Mouse (Mus musculus) left cerebral cortex, adult 11 months (tissue): Measurements from ENCODE around the gene Myl9.

Experiments
- DNase-seq: peaks from one replicate; pipeline ENCODE4 v3.0.0; 2022; ENCODE audit warnings: low spot score

Myl9 gene

DNA sequence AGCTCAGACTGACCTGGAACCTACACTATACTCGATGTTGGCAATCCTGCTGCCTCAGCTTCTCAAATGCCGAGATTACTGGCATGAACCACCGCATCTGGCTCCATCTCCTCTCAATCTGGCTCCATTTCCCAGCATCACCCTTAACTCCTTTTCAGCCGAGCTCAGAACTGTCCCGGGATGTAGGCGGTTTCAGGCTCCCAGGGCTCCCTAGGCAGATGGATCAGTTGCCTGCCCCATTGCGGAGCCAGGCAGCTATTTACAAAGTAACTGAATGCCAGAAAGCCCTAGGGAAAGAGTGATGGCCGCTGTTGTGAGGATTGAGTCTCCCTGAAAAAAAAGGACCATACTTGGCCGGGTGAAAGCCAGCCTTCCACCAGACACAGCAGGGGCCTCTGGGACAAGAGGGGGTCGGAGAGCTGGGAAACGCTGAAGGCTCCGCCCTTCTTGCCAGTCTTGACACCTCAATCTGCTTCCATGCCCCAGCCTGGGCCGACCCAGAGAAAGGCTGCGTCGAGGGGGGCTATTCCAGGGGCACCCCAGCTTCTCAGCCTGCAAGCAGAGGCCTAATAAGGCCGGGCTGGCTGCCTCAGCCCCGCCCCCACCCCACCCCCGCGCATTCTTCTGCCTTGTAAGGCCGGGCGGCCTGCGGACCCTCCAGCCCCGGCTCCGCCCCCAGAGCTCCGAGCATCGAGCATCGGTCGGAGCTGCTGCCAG lies at the start of gene Myl9:
Gene Myl9 (plus strand): TSS at position 683 of the 717 bp plus-strand sequence.
- DNase-seq: no peak

DNA sequence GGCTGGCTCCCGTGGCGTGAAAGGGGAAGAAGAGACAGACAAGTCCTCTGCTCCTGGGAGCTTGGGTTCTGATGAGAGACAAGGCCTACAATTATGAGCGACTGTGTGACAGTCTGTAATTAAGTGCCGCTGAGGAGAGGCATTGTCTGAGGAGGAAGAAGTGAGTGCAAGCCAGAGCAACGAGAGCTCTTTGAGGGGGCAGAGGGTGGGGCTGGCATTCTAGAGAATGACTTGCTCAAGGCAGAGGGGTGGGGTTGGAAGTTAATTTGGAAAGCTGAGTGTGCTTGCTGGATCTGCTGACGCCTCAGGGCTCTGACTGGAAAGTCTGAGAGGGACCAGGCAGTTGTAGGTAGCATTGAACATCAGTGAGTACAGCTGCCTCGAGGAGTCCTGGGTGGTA lies 48.9 kb upstream of the Myl9 start:
- DNase-seq: no peak

DNA sequence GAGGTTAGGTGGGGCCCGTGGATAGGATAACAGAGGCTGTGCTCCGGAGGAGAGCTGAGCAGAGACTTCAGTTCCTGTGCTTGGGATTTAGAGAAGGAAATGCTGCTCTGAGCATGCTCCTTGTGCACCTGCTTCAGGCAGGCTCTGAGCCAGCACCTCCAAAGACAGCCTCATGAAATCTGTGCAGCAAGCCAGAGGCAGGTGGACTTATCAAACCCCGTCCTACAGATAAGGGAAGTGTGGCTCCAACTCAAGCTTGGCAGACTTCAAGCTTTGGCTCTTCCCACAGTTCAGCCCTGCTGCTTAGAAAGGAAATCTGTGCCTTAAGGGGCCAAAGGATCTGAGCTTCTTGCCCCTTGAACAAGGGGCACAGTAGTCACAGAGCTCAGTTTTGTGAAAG lies 48.3 kb upstream of the Myl9 start:
- no peak for DNase-seq

DNA sequence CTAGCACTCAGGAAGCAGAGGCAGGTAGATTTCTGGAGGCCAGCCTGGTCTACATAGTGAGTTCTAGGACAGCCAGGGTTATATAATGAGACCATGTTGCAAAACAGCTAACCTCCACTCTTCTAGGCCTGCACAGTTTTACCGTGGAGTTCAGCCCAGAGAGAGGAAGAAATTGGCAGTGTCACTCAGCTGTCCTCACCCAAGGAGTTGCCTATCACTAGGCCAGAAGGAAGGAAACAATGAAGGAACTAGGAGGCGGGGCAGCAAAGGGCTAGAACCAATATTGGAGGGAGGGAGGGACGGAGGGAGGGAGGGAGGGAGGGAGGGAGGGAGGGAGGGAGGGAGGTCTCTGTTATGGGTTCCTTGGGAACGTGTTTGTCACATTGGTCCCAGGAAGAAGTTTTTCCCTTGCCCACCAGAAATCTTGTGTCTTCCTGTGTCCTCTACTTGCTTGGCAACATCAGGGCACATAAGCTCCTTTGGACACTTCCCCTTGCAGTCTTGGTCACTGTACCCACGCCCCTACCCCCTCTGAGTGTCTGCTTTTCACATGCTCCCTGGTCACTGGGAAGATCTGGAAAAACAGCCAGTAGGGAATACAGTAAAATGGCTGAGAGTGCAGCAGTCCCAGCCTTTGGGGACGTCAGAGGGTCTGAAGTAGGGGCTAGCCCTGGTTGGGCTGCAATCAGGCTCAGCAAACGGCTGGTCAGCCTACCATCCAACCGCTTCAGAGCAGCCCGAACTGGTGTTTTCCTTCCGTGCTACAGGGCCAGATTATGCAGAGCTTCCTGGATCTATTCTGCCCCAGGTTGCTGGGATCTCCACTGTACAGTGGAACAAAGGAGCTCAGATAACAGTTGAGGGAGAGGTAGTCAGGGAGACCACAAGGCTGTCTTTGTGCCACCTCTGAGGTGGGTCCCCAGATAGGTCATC lies 45.4 kb upstream of the Myl9 start:
- no peak for DNase-seq

DNA sequence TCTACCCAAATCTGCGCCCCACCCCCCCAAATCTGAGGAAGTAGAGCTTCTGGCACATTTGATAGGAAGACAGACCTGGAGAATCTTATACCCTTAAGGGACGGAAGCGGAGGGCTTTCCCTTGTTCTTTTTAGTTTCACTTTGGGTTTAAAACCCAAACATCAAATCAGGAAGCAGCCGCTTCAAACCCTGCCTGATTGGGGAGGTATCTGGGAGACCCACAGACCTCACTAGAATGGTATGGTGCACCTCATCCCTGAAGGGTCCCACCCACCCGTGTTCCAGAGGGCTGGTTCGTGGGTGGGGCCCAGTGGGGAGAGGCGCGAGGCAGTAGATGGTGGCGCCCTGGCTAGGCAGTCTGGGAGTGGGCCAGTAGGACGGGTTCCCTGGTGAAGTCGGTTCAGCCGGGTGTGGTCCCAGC lies 44.7 kb upstream of the Myl9 start:
- no peak for DNase-seq

DNA sequence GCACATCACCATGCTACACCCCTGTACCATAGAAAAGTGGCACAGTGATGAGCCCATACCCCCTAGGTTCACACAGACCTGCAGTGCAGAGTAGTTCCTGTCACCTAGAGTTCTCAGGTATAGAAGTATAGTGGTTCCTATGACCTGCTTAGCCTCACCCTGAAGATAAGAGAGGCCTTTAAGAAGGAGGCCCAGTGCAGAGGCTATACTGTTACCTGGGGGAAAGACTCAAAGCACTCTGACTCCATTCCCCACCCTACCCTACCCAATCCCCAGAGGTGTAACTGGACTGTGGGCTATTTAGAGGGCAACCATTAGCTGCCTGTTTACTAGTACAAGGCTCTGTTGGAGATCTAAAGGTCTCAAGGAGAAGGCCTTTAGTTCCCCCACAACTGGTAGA lies 43.6 kb upstream of the Myl9 start:
- DNase-seq: no peak

DNA sequence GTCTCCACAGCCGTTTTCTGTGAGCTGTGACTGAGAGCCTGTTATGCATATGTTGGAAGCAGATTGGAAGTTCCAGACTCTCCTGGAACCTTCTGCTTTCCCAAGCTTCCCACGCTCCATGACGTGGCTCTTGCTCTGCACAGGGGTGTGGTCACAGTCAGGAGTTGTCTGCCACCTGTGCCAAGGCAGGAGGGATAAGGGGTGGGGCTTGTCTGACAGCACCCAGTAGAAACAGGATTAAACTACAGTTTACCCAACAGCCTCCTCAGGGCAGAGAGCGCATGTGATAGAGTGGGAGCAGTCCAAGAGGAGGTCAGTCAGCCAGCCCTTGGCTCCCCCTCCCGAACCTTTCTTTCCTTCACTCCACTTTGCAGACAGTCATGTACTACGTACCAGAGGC lies 43.1 kb upstream of the Myl9 start:
- peak; percentile 65 for DNase-seq

DNA sequence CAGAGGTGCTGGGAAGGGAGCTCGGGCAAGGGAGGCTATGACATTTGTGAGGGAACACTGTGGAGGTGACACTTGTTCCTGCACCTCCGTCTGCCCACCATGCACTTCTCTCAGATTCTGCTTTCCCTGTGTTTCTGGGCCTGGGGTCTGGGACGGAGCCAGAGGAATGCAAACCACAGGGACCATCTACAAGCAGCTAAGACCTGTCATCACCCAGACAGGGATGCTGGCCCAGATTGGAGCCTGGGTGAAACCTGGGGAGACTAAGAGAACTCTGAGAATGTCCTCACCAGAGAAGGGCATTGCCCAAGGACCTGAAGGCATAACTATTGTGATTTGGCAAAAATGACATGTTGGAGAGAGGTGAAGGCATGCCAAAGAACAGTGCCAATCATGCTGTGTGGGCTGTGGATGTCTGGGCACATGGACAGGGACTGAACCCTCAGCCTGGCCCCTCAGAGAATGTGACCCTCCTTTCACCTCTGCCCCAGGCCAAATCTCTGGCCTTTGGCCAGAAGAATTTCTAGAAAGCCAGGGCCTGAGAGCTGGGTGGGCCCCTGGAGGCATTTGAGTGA lies 39.4 kb upstream of the Myl9 start:
- DNase-seq: no peak

DNA sequence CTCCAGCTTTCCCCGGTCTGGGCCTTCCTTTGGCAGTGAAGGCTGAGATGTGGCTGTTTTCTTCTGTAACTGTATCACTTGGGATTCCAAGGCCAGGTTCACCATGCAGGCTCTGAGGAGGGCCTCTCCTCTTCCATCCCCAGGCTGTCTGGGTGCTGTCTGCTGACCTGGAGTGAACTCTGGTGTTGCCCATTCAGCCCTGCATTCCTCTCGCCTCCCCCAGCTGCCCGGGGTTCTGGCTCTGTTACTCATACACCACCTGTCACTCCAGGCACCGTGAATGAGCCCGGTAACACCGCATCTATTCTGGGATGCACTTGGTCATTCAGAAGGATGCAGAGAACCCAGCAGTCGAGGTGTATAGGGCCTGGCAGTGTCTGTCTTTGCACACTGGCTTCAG lies 38.4 kb upstream of the Myl9 start:
- no peak for DNase-seq

DNA sequence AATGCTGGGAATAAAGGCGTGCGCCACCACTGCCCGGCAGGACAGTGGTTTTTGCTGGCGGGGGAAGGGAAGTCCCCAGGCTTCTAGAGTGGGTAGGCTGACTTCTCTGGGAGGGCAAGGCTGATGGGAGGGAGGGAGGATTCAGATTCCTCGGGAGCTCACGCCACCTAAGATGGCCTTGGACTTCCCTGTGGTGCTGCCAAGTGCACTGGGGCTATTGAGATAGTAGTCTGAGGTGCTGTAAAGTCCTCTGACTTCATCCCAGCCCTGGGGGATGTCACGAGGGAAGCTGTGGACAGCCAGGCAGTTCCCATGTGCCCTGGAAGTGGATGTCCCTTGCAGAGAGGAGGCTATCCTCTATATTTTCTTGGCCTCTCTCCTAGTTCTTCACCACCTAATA lies 37.2 kb upstream of the Myl9 start:
- DNase-seq: no peak

DNA sequence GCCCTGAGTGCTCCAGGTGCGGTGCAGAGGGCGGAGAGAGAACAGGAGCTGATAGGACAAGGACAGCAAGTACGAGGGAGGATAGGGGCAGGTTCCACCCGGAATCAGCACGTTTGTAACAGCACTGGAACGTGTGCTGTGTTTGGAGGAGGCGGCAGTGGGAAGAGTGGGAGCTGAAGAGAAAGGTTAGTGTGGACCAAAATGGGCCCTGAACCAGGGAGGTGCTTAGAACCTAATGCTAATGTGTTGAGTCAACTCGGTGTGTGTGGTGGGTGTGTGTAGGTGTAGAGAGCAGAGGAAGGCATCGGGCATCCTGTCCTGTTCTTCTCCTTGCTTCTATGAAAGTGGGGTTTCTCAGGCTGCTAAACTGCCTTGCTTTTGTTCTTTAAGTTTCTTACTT lies 34.0 kb upstream of the Myl9 start:
- DNase-seq: no peak

DNA sequence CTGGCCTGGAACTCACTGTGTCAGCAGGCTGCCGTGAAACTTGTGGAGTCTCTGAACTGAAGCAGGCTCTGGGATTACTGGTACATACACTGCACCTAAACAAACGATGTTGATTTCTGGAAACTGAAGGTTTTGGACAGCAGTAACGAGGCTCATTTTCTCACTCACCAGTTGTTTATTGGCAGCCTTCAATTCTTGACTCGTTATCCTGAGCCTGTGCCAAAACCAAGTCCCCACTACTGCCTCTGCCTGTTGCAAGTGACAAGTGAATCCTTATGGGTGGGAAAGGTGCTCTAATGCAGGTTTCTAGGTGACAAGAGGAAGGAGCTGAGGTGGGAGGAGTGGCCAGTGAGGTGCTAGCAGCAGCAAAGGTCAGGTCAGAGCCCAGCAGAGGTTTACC lies 33.2 kb upstream of the Myl9 start:
- no peak for DNase-seq

DNA sequence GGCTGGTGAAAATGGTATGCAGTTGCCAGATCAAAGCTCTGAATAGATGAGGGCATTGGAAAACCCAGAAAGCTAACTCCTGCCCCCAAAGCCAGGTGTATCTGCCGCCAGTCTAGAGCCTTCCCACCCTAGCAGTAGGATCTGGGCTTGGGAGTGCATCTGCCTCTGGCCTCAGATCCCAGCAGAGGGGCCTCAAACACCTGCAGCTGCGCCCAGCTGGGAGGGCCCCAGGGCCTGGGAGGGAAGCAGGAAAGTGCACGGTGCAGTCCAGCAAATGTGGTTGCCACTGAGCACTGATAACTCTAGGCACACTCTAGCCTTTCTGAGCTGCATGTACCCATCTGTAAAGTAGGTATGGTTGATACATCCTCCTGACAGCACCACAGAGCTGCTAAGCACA lies 32.0 kb upstream of the Myl9 start:
- DNase-seq: no peak

DNA sequence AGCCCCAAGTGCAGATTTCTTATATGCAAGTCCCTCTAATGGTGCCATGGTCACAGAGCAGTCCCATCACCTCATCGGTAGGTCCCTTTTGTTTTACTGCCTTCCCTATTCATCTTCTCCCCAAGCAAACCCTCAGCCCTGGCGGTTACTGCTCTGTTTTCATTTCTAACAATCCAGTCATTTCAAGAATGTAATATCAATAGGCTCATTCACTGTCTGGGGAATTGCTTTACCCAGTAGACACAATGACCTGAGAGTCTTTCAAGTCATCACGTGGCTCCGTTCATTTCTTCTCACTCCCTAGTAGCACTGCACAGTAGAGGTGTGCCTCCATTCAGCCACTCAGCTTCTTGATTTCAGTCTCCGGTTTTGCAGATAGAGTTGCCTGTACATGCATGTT lies 30.8 kb upstream of the Myl9 start:
- DNase-seq: no peak

DNA sequence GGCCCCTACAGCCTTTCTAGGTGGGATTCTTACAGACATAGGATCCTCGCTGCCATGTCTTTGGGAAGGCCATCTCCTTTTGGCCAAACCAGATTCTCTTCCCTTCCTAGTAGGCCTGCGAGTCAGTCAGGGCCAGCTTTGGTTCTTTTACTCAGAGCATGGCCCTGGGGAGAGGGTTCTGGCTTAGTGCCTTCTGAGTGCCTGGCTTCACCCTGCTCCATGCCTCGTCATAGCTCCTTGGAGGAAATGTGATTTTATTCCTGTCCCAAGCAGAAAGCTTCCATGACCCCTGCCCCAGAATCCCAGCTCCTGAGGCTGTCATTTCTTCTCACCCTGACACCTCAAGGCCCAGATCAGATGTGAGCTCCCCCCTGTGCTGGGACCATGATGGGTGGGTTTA lies 27.9 kb upstream of the Myl9 start:
- DNase-seq: no peak

DNA sequence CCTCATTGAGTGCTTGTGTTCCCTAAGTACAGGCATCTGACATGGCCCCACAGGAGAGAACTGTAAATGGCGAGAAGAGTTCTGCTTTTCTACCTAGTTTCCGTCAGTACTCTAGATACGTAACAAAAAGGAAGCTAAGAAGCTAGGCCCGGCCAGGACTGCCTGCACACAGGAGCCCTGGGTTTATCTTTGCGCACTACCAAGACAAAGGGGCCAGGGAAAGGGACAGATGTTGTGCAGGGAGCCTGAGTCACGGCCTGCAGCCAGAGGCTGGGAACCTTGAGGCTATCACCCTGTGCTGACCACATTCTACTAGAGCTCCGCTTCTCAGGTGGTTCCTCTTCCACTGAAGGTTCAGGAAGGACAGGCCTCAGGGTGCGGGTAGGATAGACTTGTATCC lies 25.5 kb upstream of the Myl9 start:
- DNase-seq: no peak

DNA sequence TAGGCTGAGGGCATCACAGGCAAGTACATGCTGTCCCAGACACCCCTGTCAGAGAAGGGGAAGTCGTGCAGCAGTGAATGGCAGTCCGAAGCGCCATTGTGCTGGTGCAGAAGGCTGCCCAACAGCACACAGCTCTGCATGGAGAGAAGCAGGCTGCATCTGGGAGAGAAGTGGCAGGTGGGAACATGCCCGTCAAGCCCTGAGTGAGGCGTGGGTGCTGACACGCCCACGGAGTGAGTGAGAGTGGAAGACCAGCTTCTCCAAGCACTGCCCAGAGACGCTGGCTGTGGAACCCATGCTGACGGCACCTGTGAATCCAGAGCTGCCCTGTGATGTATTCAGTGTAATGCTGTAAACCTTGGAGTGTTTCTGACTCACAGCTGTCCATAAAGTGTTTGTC lies 18.3 kb upstream of the Myl9 start:
- DNase-seq: no peak

DNA sequence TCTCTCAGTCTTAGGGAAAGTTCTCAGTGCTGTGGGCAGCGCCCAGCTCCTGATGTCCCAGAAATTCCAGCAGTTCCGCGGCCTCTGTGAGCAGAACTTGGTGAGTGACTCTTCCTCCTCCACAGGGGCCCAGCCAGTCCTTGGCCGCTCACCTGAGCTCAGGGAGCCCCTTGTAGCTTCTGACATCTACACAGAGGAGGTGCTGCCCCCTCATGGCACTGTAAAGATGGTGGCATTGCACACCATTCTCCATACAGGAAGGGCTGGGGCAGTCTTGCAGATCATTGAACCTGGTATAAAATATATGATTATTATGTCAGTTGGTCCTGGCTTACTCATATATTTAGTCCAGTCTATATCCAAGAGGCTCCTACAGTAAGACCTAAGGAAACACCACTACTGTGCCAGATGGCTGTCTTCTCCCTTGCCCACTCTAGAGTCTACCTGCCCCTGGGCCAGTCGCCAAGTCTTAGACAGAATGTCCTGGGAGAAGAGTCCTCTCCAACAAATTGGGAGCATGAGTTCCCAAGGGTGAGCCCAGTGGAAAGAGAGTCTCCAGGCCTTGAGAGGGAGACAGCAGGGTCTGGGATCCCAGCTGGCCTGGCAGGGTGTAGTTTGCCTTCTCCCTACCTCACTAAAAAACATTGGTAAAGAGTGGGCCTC lies 14.2 kb upstream of the Myl9 start:
- DNase-seq: no peak

DNA sequence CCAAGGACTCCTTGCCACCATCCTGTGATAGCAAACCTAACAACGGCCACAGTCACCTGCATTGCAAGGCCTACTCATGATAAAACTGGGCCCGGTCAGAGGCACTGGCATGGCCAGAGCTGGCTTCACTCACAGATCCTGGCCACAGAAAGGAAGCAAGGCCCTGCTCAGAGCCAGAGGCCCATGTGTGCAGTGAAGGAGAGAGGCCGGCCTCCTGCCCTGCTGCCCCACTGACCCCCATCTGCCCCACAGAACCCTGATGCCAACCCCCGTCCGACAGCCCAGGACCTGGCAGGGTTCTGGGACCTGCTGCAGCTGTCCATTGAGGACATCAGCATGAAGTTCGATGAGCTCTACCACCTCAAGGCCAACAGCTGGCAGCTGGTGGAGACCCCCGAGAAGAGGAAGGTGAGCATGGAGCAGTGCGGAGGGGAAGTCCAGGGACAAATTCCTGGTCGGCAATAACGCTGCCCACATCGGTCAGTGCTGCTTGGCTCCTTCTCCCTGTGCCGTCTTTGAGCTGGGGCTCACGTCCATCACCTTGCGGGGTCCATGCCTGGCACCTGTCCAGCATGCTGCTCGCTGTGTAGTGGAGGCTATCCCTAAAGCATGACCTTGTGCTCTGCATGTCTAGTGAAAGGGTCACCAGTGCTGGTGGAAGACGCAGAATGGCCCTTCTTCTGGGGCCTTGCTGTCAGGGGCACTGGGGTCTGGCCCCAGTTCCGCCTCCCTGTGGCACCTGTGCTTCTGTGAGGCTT lies 13.5 kb upstream of the Myl9 start:
- DNase-seq: no peak

DNA sequence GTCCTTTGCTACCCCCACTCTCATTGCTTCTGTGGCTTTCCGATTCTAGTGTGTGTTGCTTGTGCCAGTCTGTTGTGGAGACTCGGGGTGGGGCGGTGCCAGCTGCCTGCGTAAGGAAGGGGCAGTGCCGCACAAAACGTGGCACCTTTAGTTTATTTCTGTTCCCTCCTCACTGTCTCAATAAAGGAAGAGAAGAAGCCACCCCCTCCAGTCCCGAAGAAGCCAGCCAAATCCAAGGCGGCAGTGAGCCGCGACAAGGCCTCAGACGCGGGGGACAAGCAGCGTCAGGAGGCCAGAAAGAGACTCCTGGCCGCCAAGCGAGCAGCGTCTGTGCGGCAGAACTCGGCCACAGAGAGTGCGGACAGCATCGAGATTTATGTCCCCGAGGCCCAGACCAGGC lies 12.7 kb upstream of the Myl9 start:
- DNase-seq: no peak

DNA sequence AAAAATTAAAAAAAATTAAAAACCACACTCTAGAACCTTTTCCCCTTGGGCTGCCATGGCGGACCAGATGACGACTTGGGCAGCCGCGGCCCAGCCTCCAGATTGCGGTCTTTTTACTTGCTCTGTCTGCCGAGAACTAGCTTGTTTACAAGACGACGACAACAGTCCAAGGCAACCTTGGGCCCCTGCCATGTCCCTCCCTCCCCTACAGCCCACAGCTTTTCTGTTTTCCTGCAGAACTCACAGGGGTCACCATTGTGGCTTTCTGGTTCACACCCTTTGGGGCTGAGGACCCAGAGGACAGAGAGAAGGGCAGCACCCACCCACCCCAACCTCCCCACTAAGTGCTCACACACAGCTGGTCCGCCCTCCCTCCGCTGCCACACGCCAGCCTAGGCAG lies 12.1 kb upstream of the Myl9 start:
- DNase-seq: no peak

DNA sequence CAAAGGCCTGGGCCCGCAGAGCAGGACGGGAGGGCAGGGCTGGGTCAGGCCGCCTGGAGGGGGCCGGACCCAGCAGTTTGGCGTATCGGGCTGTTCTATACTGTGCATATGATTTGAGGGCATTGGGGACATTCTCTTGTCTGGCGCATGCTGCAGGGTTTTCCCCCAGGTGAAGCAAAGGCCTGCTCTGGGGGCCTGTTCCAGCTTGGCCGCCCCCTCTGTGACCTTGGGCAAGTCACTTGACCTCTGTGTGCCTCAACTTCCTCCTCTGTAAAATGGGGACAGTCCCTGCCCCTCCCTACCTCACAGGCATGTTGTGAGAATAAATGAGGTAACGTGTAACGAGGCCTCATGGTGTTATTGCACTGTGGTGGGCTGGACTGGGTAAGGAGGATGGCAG lies 11.2 kb upstream of the Myl9 start:
- no peak for DNase-seq
